28 mouse cellular contexts compared by ENCODE assay signal in the genomic region with DNA sequence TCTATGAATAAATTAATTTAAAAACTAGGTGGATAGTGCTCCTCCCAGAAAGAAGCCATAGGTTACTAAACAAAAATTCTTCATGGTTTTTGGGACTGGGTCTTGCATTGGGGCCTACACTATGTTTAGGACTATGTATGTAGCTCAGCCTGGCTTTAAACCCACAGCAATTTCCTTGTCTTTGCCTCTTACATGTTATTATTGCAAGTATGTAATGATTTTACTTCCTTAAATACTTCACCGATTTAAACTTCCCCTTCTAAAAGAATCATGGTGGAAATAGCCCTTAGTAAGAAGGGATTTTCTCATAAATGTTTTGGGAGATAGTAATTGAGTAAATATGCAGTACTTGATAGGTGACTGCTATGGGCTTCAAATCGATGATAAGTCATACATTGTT. TPM values are rescaled to one million over a fixed set of nuclear protein-coding genes. Genes with fewer than 3 reads are reported as not detected.
DNase-seq lines count a peak whose midpoint lies in the region; ATAC-seq and TF ChIP-seq lines count a peak whose summit lies in the region.
"Had no signal": no experiment of that assay in that cellular context is flagged by ENCODE, and none has a peak within 500 bp of the region (broad histone marks: within the 10 kb centered on the region; RNA-seq: fewer than 3 reads in every experiment).

No protein-coding gene starts in this region.

- ATAC-seq in granulocyte monocyte progenitor cell, adult 5-6 weeks (replicated peaks; ENCODE audit: poor library complexity, severe bottlenecking) = peak; percentile 73
- peak; percentile 57 for ATAC-seq in megakaryocyte, adult 5-6 weeks (ENCODE audit: poor library complexity, severe bottlenecking)
- ATAC-seq: forebrain, embryonic 15.5 days; intestine, embryonic 16.5 days had no signal

- peak overlapping the region; percentile 63; the same call in 1 of the 2 replicates for H3K9ac ChIP-seq in CH12.LX (ENCODE audit: insufficient read depth, low read depth)
- H3K9ac ChIP-seq: embryonic facial prominence, embryonic 13.5 days; forebrain, embryonic 12.5 days; forebrain, embryonic 15.5 days; heart, embryonic 13.5 days; hindbrain, embryonic 12.5 days; hindbrain, embryonic 15.5 days had no signal

- no peak for TF ChIP-seq POLR2A in CH12.LX (IDR thresholded peaks at IDR 0.05; ENCODE audit: low read depth, low read length)

- in situ Hi-C loops in CH12.LX (cut with MboI; ENCODE audit: low pct_ligation_motif_present, low pct_unique_long_range_greater_than_20kb, low sequenced_read_pairs) = no loop called here

- TF ChIP-seq EP300 in CH12.LX (IDR thresholded peaks at IDR 0.05; ENCODE audit: low read length) = no peak

- no peaks in the 10 kb centered on the region for H3K79me2 ChIP-seq in CH12.LX (replicated peaks; ENCODE audit: control insufficient read depth, extremely low read depth, insufficient read depth, poor library complexity, severe bottlenecking)

- no peak for TF ChIP-seq CTCF in CH12.LX (conservative IDR thresholded peaks at IDR 0.05 in 1 of 2, IDR thresholded peaks at IDR 0.05 in 1 of 2; ENCODE audit: low read depth in 2 of 2, low read length in 2 of 2)
- TF ChIP-seq CTCF in layer of hippocampus, adult 2 months (conservative IDR thresholded peaks at IDR 0.05) = no peak

- no peak for DNase-seq in CH12.LX (ENCODE audit: extremely low read depth)
- no peak for DNase-seq in urinary bladder, adult 18-20 months (ENCODE audit: low spot score in 2 of 2)
- DNase-seq in layer of hippocampus, adult 2 months (ENCODE audit: low spot score in 2 of 2) = no peak
- DNase-seq in gastrocnemius, adult 8-10 months (ENCODE audit: low spot score in 2 of 2) = no peak
- DNase-seq: adrenal gland, adult 2 months; adrenal gland, postnatal 14 days; B cell, adult 2 months; cerebellum, adult 11 months; cerebellum, adult 2 months; cerebellum, adult 9-11 months; cerebellum, postnatal 25 days; embryo, embryonic 11 days; gastrocnemius, postnatal 14 days; heart, adult 2 months; heart, postnatal 14 days had no signal

- H3K9me3 ChIP-seq in CH12.LX (replicated peaks; ENCODE audit: low read length) = no peaks in the 10 kb centered on the region
- H3K9me3 ChIP-seq: embryonic facial prominence, embryonic 10.5 days; embryonic facial prominence, embryonic 13.5 days; forebrain, embryonic 12.5 days; forebrain, embryonic 15.5 days; heart, embryonic 10.5 days; heart, embryonic 13.5 days; hindbrain, embryonic 12.5 days; hindbrain, embryonic 15.5 days had no signal

- H3K27me3 ChIP-seq in CH12.LX (replicated peaks) = no peaks in the 10 kb centered on the region
- H3K27me3 ChIP-seq: embryonic facial prominence, embryonic 13.5 days; forebrain, embryonic 12.5 days; forebrain, embryonic 15.5 days; heart, embryonic 13.5 days; hindbrain, embryonic 12.5 days; hindbrain, embryonic 15.5 days had no signal

- H3K4me3 ChIP-seq in CH12.LX (replicated peaks in 1 of 3; ENCODE audit: low read depth in 2 of 3, low read length in 2 of 3, poor library complexity in 1 of 3) = no peak overlapping the region
- no peak overlapping the region for H3K4me3 ChIP-seq in layer of hippocampus, adult 2 months
- H3K4me3 ChIP-seq: embryonic facial prominence, embryonic 10.5 days; embryonic facial prominence, embryonic 13.5 days; erythroblast, embryonic 14.5 days; forebrain, embryonic 12.5 days; forebrain, embryonic 15.5 days; heart, adult 2 months; heart, embryonic 10.5 days; heart, embryonic 13.5 days; hindbrain, embryonic 12.5 days; hindbrain, embryonic 15.5 days had no signal

- TF ChIP-seq RAD21 in CH12.LX (IDR thresholded peaks at IDR 0.05; ENCODE audit: low read depth, low read length) = no peak

- H3K27ac ChIP-seq in CH12.LX (ENCODE audit: insufficient read depth, low read depth) = no peak overlapping the region
- no peak overlapping the region for H3K27ac ChIP-seq in layer of hippocampus, adult 2 months
- H3K27ac ChIP-seq: embryonic facial prominence, embryonic 10.5 days; embryonic facial prominence, embryonic 13.5 days; forebrain, embryonic 12.5 days; forebrain, embryonic 15.5 days; heart, adult 2 months; heart, embryonic 10.5 days; heart, embryonic 13.5 days; hindbrain, embryonic 12.5 days; hindbrain, embryonic 15.5 days had no signal

- H3K4me2 ChIP-seq in CH12.LX (ENCODE audit: insufficient read depth, low read depth, poor library complexity, severe bottlenecking) = peak overlapping the region; percentile 96; the same call in 1 of the 2 replicates
- H3K4me2 ChIP-seq: embryonic facial prominence, embryonic 13.5 days; forebrain, embryonic 12.5 days; forebrain, embryonic 15.5 days; heart, embryonic 13.5 days; hindbrain, embryonic 12.5 days; hindbrain, embryonic 15.5 days had no signal

- H3K4me1 ChIP-seq in CH12.LX (ENCODE audit: control insufficient read depth in 1 of 2, insufficient read depth in 2 of 2) = peaks cover 5 to 10% of the 10 kb centered on the region in 2 experiments; a peak in 2 of 4 replicates
- H3K4me1 ChIP-seq: embryonic facial prominence, embryonic 10.5 days; forebrain, embryonic 12.5 days; forebrain, embryonic 15.5 days; heart, embryonic 10.5 days; heart, embryonic 13.5 days; hindbrain, embryonic 12.5 days; hindbrain, embryonic 15.5 days had no signal

- dilution Hi-C loops in CH12.LX (cut with MboI; ENCODE audit: extremely low pct_ligation_motif_present, extremely low pct_unique_long_range_greater_than_20kb, low sequenced_read_pairs) = no loop called here

- H3K36me3 ChIP-seq in CH12.LX (replicated peaks in 1 of 2; ENCODE audit: control insufficient read depth in 1 of 2, insufficient read depth in 1 of 2, low read length in 1 of 2) = peaks cover 2 to 3% of the 10 kb centered on the region in 2 experiments
- H3K36me3 ChIP-seq: embryonic facial prominence, embryonic 10.5 days; embryonic facial prominence, embryonic 13.5 days; forebrain, embryonic 12.5 days; forebrain, embryonic 15.5 days; heart, embryonic 10.5 days; heart, embryonic 13.5 days; hindbrain, embryonic 12.5 days; hindbrain, embryonic 15.5 days had no signal

TF ChIP-seq in CH12.LX, 34 proteins besides CTCF, POLR2A, EP300 and RAD21:
- 0 out of 2 replicates have a peak, but pooled peaks have one; percentile 19 for TF ChIP-seq ELF1 (IDR thresholded peaks at IDR 0.05; ENCODE audit: low read depth, low read length)
- no peak for TF ChIP-seq JUN (IDR thresholded peaks at IDR 0.05; ENCODE audit: insufficient read depth, low read depth, low read length)
- TF ChIP-seq PAX5 (IDR thresholded peaks at IDR 0.05; ENCODE audit: low read length) = no peak
- no peak for TF ChIP-seq ZMIZ1 (IDR thresholded peaks at IDR 0.05; ENCODE audit: low read depth, low read length)

RNA-seq across cellular contexts. Expression of a gene that starts 30.3 kb away (rescaled TPM):
- total RNA-seq in CH12.LX (2012; rRNA removed) (23.5 and 34.7 TPM in 2 replicates), CH12.LX (2014; rRNA removed) (45.8 and 47.9 TPM in 2 replicates)
- polyA plus RNA-seq in CH12.LX (2012; ENCODE audit: insufficient read length, low read depth) = 51.6 and 53.7 TPM in 2 replicates
- total RNA-seq in granulocyte monocyte progenitor cell, adult 5-6 weeks (2014; fragmentation: Nextera tagmentation) = 3.2 and 3.8 TPM in 2 replicates
- 1.8 and 1.9 TPM in 2 replicates for total RNA-seq in granulocyte monocyte progenitor cell, adult 5-6 weeks (2017)
- total RNA-seq in megakaryocyte, adult 5-6 weeks (2015) = 7.1 and 7.5 TPM in 2 replicates
- total RNA-seq in megakaryocyte, adult 5-6 weeks (2017) = 10.4 and 10.7 TPM in 2 replicates
- total RNA-seq in layer of hippocampus, adult 2 months (2021) = 1 to 10 TPM; 4.8 to 5.3 TPM
- 10 to 100 TPM; 12.7 to 16.3 (median 15.9) TPM for total RNA-seq in gastrocnemius, adult 8-10 months (2022)
- total RNA-seq: MEL had no signal
- polyA plus RNA-seq: erythroblast, embryonic 14.5 days had no signal
